ENCODE assay signal across 8 mouse cellular contexts in the genomic region with DNA sequence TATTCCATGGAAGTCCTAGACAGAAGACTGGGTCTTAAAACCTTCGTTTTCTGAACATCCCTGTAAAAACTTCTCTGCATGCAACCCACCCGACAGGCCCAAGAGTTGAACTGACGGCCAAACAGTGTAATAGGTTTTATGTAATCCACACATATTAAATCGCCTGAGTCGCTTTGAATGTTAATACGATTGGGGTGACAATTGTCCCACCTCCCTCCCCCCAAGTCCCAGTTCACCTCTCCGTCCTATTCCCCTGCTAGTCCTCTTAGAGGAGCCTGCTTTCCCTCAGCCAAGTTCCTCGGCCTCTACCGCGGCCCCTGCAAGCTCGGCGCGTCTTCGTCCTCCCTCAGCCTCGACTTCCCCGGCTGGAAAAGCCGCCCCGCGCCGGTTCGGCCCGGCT. TPM values are rescaled to one million over a fixed set of nuclear protein-coding genes. Genes with fewer than 3 reads are reported as not detected.
DNase-seq lines count a peak whose midpoint lies in the region; ATAC-seq lines count a peak whose summit lies in the region.

No protein-coding gene starts in this region.

- H3K27me3 ChIP-seq in erythroblast, embryonic 14.5 days (ENCODE audit: control insufficient read depth): no peaks in the 10 kb centered on the region
- no peaks in the 10 kb centered on the region for H3K27me3 ChIP-seq in limb, embryonic 11.5 days (ENCODE audit: control insufficient read depth, insufficient read depth, low read length)
- H3K27me3 ChIP-seq in neural tube, embryonic 15.5 days (replicated peaks): no peaks in the 10 kb centered on the region

- DNase-seq in thymus, postnatal 0 days (ENCODE audit: low spot score): peak; percentile 15
- DNase-seq in thymus, adult 18-20 months: no peak
- DNase-seq in limb, embryonic 11.5 days (ENCODE audit: low spot score): no peak
- DNase-seq in urinary bladder, adult 2 months (ENCODE audit: low spot score): no peak
- DNase-seq in adrenal gland, postnatal 10 days: no peak

- peaks cover 9% of the 10 kb centered on the region for H3K36me3 ChIP-seq in erythroblast, embryonic 14.5 days (ENCODE audit: control insufficient read depth)
- peaks cover 3% of the 10 kb centered on the region; the same call in 1 of the 2 replicates for H3K36me3 ChIP-seq in limb, embryonic 11.5 days (ENCODE audit: control insufficient read depth, insufficient read depth, low read length)
- H3K36me3 ChIP-seq in neural tube, embryonic 15.5 days: peaks cover 6% of the 10 kb centered on the region; the same call in 1 of the 2 replicates

- peaks cover 31% of the 10 kb centered on the region for H3K4me1 ChIP-seq in erythroblast, embryonic 14.5 days (ENCODE audit: control insufficient read depth)
- H3K4me1 ChIP-seq in limb, embryonic 11.5 days (ENCODE audit: control insufficient read depth, insufficient read depth, low read length): no peaks in the 10 kb centered on the region
- H3K4me1 ChIP-seq in neural tube, embryonic 15.5 days: peaks cover 32% of the 10 kb centered on the region

- no peaks in the 10 kb centered on the region for H3K9me3 ChIP-seq in erythroblast, embryonic 14.5 days (ENCODE audit: control insufficient read depth, low read length)
- no peaks in the 10 kb centered on the region for H3K9me3 ChIP-seq in limb, embryonic 11.5 days (ENCODE audit: control insufficient read depth, low read length)
- no peaks in the 10 kb centered on the region for H3K9me3 ChIP-seq in neural tube, embryonic 15.5 days (replicated peaks)

- WGBS in limb, embryonic 11.5 days: under 1% methylated on average over 22 of the region's 22 CpGs
- under 1% methylated on average over 22 of the region's 22 CpGs for WGBS in neural tube, embryonic 15.5 days

- H3K9ac ChIP-seq in limb, embryonic 11.5 days (ENCODE audit: low read length): peak overlapping the region; percentile 92
- peak overlapping the region; percentile 99 for H3K9ac ChIP-seq in neural tube, embryonic 15.5 days (replicated peaks)

- peak overlapping the region; percentile 86 for H3K27ac ChIP-seq in limb, embryonic 11.5 days (replicated peaks; ENCODE audit: low read depth, low read length)
- peak overlapping the region; percentile 96 for H3K27ac ChIP-seq in neural tube, embryonic 15.5 days (replicated peaks)

- peak overlapping the region; percentile 63 for H3K4me2 ChIP-seq in limb, embryonic 11.5 days (ENCODE audit: low read depth, severe bottlenecking)
- H3K4me2 ChIP-seq in neural tube, embryonic 15.5 days: peak overlapping the region; percentile 81

- ATAC-seq in erythroblast, adult 5-6 weeks (replicated peaks; ENCODE audit: low FRiP score, poor library complexity, severe bottlenecking): no peak
- ATAC-seq in limb, embryonic 11.5 days (ENCODE audit: insufficient number of reproducible peaks, low FRiP score, low TSS enrichment, low read depth): 0 out of 2 replicates have a peak, but pooled peaks have one; percentile 1
- ATAC-seq in neural tube, embryonic 15.5 days (ENCODE audit: low FRiP score): no peak; the same call in 1 of the 2 replicates

- H3K4me3 ChIP-seq in erythroblast, embryonic 14.5 days (replicated peaks): peak overlapping the region; percentile 86
- peak overlapping the region; percentile 90 for H3K4me3 ChIP-seq in limb, embryonic 11.5 days (ENCODE audit: low read depth, low read length)
- H3K4me3 ChIP-seq in neural tube, embryonic 15.5 days (replicated peaks): peak overlapping the region; percentile 95

RNA-seq across cellular contexts. Expression of a gene that starts 1.5 kb away (rescaled TPM):
- 0.04 and 0.09 TPM in 2 replicates for polyA plus RNA-seq in erythroblast, embryonic 14.5 days (2012)
- not detected in 2 replicates for total RNA-seq in erythroblast, adult 5-6 weeks (2015; ENCODE audit: low replicate concordance)
- total RNA-seq in erythroblast, adult 5-6 weeks (2017; ENCODE audit: low replicate concordance): 1.7 and 2.0 TPM in 2 replicates
- 9.8 and 10.4 TPM in 2 replicates for polyA plus RNA-seq in thymus, postnatal 0 days (2015; fragmentation: Nextera tagmentation; extraction: Ambion mirVana)
- 6.5 and 7.1 TPM in 2 replicates for polyA plus RNA-seq in limb, embryonic 11.5 days (2014; fragmentation: Nextera tagmentation; extraction: Ambion mirVana)
- polyA plus RNA-seq in neural tube, embryonic 15.5 days (2015; fragmentation: Nextera tagmentation; extraction: Ambion mirVana): 4.5 and 5.4 TPM in 2 replicates
- 11.6 and 17.0 TPM in 2 replicates for polyA plus RNA-seq in urinary bladder, adult 2 months (2012; rRNA removed)
- 1 to 10 TPM; 6.8 to 9.7 TPM for total RNA-seq in adrenal gland, postnatal 10 days (2021)

RNA-seq across cellular contexts. Expression of a gene that starts 2.2 kb away (rescaled TPM):
- 0.30 and 0.84 TPM in 2 replicates for polyA plus RNA-seq in erythroblast, embryonic 14.5 days (2012)
- 67.4 and 74.0 TPM in 2 replicates for total RNA-seq in erythroblast, adult 5-6 weeks (2015; ENCODE audit: low replicate concordance)
- total RNA-seq in erythroblast, adult 5-6 weeks (2017; ENCODE audit: low replicate concordance): 115 and 127 TPM in 2 replicates
- polyA plus RNA-seq in thymus, postnatal 0 days (2015; fragmentation: Nextera tagmentation; extraction: Ambion mirVana): 54.7 and 64.9 TPM in 2 replicates
- polyA plus RNA-seq in limb, embryonic 11.5 days (2014; fragmentation: Nextera tagmentation; extraction: Ambion mirVana): 74.5 and 76.6 TPM in 2 replicates
- 37.3 and 42.0 TPM in 2 replicates for polyA plus RNA-seq in neural tube, embryonic 15.5 days (2015; fragmentation: Nextera tagmentation; extraction: Ambion mirVana)
- 84.8 and 90.2 TPM in 2 replicates for polyA plus RNA-seq in urinary bladder, adult 2 months (2012; rRNA removed)
- total RNA-seq in adrenal gland, postnatal 10 days (2021): 100 to 1,000 TPM; 195 to 219 TPM

Comparison
In these comparisons a context has a peak if more than half of its experiments do, and no peak if none do; other contexts are left out.
1. RNA of a gene that starts 2.2 kb away (polyA plus RNA-seq): 84.8 to 90.2 TPM in urinary bladder, adult 2 months, 74.5 to 76.6 TPM in limb, embryonic 11.5 days, 54.7 to 64.9 TPM in thymus, postnatal 0 days and 37.3 to 42.0 TPM in neural tube, embryonic 15.5 days; 0.30 to 0.84 TPM in erythroblast, embryonic 14.5 days; every median in the first group is over 10 times any median in the second.
2. Peak in every context shown above with its lines, with median percentiles within 50 percentile points of each other: H3K4me3 ChIP-seq.